Mouse (Mus musculus): Measurements from ENCODE around the gene Zbtb2.

DNA sequence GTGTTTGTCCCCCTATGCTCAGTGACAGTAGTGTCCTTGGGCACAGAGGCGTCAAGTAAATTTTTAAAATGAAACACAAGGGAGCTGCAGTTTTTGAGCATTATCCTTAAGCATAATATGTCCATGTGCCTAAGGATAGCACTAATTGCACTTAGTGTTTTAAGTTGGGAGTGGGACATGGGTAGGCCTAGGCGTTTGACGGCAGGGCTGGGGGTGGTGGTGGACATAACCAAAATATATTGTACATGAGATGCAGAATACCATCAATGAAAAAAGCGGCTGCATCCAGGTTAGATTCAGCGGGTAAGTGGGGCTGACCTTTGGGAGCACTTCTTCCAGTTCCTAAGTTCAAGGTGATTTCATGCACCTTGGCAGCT lies 43.8 kb upstream of the Zbtb2 start:
- TF ChIP-seq CTCF (IDR thresholded peaks at IDR 0.05; ENCODE audit: low read depth, low read length) (no peak), GATA1 (IDR thresholded peaks at IDR 0.05; ENCODE audit: borderline replicate concordance, low read length) (no peak), TAL1 (conservative IDR thresholded peaks at IDR 0.05; ENCODE audit: low read depth, low read length) (no peak), POLR2AphosphoS5 (IDR thresholded peaks at IDR 0.05; ENCODE audit: insufficient replicate concordance, low read depth, low read length) (no peak)

All from G1E (cell line).